Mouse (Mus musculus) thymus, adult 2 months (tissue): ENCODE results near the gene Rpusd1.

Source experiments
- CTCF ChIP-seq: fragments of 200-500 bp; IDR thresholded peaks from 2 replicates; pipeline ENCODE4 v1.5.1; 2012; ENCODE audit warnings: mild to moderate bottlenecking, control low read depth, low read length, moderate library complexity, borderline replicate concordance; ENCODE audit not compliant: control insufficient read depth, poor library complexity, insufficient read depth; ENCODE audit errors: extremely low read depth
- POLR2A ChIP-seq: fragments of 200-500 bp; IDR thresholded peaks from 2 replicates; pipeline ENCODE4 v1.6.1; 2012; ENCODE audit warnings: mild to moderate bottlenecking, low read length, control low read depth, moderate library complexity; ENCODE audit not compliant: control insufficient read depth, poor library complexity, insufficient read depth; ENCODE audit errors: extremely low read depth

GRCm38 (mm10) chr17:25688922-25689321 lies 38.5 kb upstream of the Rpusd1 start:
- TF ChIP-seq POLR2A (no peak), CTCF (no peak)
